Mouse (Mus musculus): ENCODE data around the gene Gm1043.

The Gm1043 gene

GRCm38 (mm10) chr5:37085241-37085640, at the start of gene Gm1043:
TSS of gene Gm1043 (plus strand) at chr5:37085370.
- no peak for DNase-seq (ENCODE audit: low spot score)

GRCm38 (mm10) chr5:37035896-37036295, 49.3 kb upstream of the Gm1043 start:
- DNase-seq (ENCODE audit: low spot score): no peak

- no peak for DNase-seq (ENCODE audit: low spot score)
Observed at GRCm38 (mm10) chr5:37036884-37037283, 48.3 kb upstream of the Gm1043 start.

DNA sequence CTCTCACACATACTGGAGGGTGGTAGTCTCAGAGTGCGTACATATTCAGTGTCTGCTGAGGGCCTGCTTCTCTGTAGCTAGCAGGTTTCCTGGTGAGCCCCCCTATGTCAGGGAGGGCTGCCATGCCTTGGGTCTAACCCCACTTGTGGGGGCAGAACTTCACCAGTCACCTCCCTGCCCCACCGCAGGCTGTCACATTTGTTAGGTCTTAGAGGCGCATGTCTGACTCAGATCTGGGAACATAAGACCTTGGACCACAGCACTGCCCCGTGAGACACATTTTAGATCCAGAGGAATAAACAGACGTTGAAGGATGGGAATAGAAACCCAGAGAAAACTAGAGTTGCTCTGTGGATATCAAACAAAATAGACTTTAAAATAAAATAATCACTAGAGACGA, 45.3 kb upstream of the Gm1043 start:
- no peak for DNase-seq (ENCODE audit: low spot score)

DNA sequence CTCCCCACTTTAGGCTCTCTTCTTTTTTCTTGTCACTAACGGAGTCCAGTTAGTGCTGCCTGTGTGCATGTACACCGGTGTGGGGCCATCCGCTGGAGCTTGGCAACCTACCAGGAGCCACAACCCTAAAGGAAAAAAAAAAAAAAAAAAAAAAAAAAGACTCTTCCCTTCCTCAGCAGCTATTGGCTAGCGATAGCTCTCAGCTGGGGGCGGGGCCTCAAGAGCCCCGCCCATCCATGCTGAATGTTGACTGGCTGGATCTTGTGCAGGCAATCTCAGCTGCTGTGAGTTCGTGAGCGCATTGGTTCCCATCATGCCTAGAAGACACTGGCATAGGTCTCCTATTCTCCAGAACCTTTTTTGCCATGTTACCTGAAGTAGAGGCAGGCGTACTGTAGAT, 44.5 kb upstream of the Gm1043 start:
- peak; percentile 50 for DNase-seq (ENCODE audit: low spot score)

DNA sequence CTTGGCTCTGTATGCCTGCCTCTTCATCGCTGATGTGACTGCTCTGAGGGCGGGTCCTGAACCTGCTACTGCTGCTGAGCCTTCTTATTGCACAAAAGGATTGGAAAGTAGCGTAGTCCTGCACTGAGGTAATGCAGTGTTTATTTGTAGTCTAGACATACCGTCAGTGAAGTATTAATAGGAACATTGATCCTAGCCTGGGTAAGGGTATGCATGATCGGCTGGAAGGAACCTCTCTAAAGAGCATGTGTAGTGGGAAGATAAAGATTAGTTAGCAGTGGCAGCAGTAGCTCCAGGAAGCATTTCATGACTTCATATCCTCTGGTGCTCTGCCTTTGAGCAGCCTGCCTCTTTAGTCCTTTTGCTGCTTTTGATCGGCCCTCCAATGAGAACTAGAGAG, 43.5 kb upstream of the Gm1043 start:
- no peak for DNase-seq (ENCODE audit: low spot score)

DNA sequence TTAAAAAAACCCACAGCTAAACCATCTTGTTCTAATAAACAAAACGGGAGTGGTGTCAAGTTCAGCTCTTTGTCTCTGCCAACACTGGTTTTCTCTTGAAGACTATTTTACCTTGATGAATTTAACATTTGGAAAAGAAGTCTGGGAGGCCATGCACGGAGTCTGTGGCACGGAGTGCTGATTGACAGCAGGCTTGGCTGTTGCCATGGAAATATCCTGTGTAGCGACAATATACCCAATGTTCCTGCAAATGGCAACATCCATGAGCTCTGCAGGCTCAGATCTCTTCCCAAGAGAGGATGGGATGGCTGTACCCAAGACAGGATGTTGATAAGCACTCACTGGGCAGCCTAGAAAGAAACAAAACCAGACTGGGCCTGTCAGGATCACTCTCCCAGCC, 42.2 kb upstream of the Gm1043 start:
- no peak for DNase-seq (ENCODE audit: low spot score)

DNA sequence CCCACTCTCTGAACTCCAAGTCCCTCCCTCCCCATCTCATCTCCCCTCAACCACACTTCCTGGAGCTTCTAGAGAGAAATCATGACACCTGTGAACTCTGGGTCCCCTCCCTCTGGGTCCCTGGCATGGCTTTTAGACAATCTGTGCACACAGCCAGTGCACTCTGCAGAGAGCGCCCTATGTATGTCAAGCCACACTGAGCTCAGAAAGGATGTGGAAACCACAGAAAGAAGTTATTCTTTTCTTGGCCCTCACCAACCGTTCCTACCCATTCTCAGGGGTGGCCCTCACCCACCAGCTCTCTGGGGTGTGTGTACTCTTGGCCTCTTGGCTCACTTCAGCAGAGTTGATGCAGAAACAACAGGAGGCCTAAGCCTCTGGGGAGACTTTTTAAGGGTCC, 40.4 kb upstream of the Gm1043 start:
- DNase-seq (ENCODE audit: low spot score): no peak

GRCm38 (mm10) chr5:37045582-37045981, 39.6 kb upstream of the Gm1043 start:
- DNase-seq (ENCODE audit: low spot score): no peak

DNA sequence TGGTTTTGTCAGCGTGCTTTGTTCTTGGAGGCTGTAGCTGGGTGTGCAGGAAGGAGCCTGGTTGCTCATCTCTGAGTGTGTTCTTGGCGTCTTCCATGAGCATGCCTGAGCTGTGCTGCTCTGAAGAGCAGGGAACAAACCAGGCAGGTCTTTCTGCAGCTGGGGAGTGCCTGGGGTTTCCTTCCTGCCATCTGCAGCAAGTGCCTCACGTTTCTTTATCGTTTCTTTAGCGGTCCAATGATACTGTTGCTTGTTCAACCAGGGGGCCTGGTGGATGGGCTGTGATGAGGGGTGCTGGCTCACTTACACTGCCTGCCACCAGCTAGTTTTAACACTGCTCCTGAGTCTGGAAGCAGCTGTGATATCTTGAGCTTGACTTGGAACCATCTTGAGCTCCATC, 38.4 kb upstream of the Gm1043 start:
- no peak for DNase-seq (ENCODE audit: low spot score)

DNA sequence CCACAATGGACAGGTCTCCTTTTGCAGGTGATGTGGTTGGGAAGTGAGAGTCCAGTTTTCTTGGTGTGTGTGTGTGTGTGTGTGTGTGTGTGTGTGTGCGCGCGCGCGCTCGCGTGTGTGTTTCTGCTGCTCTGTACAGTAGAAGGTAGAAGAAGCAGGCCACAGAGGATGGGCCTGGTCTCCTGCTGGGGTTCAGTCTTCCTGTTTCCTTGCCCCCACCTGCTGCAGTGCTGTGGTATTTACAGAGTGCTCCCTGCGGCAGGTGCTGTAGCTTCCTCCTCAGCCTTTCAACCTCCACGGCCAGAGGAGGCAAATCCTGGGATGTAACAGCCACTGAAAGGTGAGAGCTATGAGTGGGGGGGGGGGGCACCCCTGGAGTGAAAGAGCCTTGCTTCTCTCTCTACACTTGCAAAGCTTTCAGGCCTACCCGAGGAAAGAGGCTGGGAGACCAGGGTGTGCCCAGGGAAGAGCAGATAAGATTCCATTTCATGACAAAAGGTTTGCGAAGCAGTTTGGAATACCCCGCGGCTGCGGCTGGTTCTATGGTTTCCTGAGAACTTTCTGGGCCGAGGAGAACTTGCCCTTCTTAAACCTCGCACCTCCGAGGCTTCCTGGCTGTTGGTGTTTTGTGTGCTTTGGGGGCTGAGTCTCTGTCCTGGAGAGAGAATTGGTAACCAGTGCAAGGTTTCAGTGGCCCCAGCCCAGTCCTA, 37.8 kb upstream of the Gm1043 start:
- no peak for DNase-seq (ENCODE audit: low spot score)

DNA sequence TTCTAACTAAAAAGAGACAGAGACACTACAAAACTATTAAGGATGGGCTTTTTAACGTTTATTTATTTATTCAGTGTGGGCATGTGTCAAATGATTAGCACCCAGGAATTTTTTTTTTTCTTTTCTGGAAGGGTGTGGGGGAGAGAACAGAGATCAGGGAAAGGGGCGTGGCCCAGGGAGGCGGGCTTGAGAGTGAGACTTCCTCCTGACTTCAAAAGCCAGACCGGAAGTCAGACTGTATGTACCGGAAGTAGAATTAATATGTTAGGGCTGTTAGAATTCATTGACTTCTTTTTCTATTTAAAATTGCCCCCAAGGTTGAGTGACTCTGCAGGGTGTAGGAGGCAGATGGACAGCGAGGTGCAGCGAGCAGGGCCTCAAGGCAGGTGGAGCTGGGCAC, 37.2 kb upstream of the Gm1043 start:
- no peak for DNase-seq (ENCODE audit: low spot score)

- DNase-seq (ENCODE audit: low spot score): no peak
Observed at GRCm38 (mm10) chr5:37049111-37049510, 36.1 kb upstream of the Gm1043 start.

- DNase-seq (ENCODE audit: low spot score): no peak
Observed at GRCm38 (mm10) chr5:37050521-37051373, 34.4 kb upstream of the Gm1043 start.

DNA sequence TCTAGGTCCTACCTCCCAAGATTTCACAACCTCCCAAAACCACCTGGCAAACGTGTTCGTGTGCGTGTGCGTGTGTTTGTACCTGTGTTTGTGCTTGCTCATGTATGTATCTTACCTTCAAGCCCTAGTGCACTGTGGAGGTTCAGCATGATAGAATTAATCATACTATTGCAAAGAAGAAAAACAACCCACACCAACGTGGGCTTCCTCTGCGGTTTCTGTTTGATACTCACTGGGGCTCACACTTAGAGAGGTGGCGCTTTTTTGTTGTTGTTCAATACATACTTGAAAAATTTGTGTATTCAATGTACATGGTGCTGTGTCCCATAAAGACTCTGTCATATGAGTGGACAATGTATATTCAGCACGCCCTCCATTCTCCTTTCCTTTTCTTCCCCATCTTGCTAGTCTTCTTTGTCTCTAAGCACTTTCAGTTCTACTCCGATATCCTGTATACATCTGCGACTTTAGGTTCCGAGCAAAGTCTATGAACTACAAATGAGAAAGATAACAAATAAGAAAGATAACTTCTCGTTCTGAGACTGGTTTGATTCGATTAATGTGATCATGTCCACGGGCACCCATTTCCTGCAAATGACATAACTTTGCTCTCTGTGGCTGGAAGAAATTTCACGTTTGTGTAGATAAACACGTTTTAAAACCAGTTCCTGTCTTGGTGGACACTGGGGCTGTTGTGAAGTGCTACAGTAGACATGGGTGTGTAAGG, 33.6 kb upstream of the Gm1043 start:
- no peak for DNase-seq (ENCODE audit: low spot score)

- DNase-seq (ENCODE audit: low spot score): no peak
Observed at GRCm38 (mm10) chr5:37052846-37053245, 32.3 kb upstream of the Gm1043 start.

- DNase-seq (ENCODE audit: low spot score): no peak
Observed at GRCm38 (mm10) chr5:37055789-37056188, 29.4 kb upstream of the Gm1043 start.

GRCm38 (mm10) chr5:37056471-37056870, 28.7 kb upstream of the Gm1043 start:
- DNase-seq (ENCODE audit: low spot score): no peak

GRCm38 (mm10) chr5:37061612-37062011, 23.6 kb upstream of the Gm1043 start:
- no peak for DNase-seq (ENCODE audit: low spot score)

GRCm38 (mm10) chr5:37064454-37065449, 20.4 kb upstream of the Gm1043 start:
- no peak for DNase-seq (ENCODE audit: low spot score)

DNA sequence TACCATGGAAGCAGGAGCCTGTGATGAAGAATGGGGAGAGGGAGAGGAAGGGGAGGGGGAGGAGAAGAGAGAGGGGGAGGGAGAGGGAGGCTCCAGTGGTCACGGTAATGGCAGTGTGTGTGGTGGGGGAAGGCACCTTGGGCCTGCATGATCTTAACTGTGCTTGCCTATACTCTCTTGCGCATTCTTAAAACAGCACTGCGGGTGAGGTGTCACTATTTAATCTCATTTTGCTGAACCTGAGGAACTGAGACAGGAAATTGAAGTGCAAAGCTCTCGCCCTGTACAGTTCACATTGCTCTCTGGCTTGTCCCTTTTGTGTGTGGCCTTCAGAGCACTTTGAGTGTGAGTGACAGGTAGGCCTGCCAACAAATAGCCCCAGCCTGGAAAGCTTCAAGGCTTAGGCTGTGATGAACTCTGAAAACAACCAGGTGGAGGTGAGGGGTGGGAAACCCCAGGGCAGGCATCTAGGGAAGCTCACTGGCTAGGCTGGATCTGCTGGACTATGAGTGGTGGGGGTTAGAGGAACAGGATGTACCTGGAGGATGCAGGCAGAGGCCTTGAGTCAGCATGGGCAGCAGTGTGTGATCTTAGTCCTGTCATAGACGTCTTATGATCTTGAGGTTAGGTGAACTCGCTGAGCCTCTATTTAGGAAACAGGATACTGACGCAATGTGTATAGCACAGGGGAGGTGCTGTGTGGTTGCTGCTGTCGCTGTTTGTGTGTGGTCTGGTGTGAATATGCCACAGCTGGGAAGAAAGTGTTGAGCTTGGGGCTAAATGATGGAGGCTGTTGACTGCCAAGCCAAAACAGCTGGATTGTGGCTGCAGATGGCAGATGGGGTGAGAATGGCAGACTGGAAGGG, 18.2 kb upstream of the Gm1043 start:
- DNase-seq (ENCODE audit: low spot score): no peak

All from embryo, embryonic 10.5 days (tissue).